Mouse (Mus musculus) embryonic facial prominence, embryonic 13.5 days (tissue): ENCODE measurements around the gene BC030870. TPM values are rescaled to one million over a fixed set of nuclear protein-coding genes. Genes with fewer than 3 reads are reported as not detected.

Experiments used
- ATAC-seq: fragments of 200-750 bp; cut with Nextera tagmentation; 2 replicates; pipeline ENCODE4 v1.8.0; 2017; ENCODE audit warnings: low read depth; ENCODE audit not compliant: insufficient number of reproducible peaks, insufficient read depth, low FRiP score, low TSS enrichment
- H3K27ac ChIP-seq: fragments of 300-500 bp; sonication (generic); 2 replicates; pipeline ENCODE4 v1.5.1; 2015; ENCODE audit warnings: moderate library complexity, mild to moderate bottlenecking, inconsistent platforms
- H3K27me3 ChIP-seq: fragments of 300-500 bp; sonication (generic); 2 replicates; pipeline ENCODE4 v1.6.1; 2015; ENCODE audit warnings: mild to moderate bottlenecking, inconsistent platforms
- H3K36me3 ChIP-seq: fragments of 300-500 bp; sonication (generic); 2 replicates; pipeline ENCODE4 v1.6.1; 2015; ENCODE audit warnings: mild to moderate bottlenecking, inconsistent platforms
- H3K4me1 ChIP-seq: fragments of 300-500 bp; sonication (generic); 2 replicates; pipeline ENCODE4 v1.6.1; 2015; ENCODE audit warnings: inconsistent platforms
- H3K4me2 ChIP-seq: fragments of 300-500 bp; sonication (generic); 2 replicates; pipeline ENCODE4 v1.6.1; 2015; ENCODE audit warnings: moderate library complexity, mild to moderate bottlenecking, inconsistent platforms
- H3K4me3 ChIP-seq: fragments of 300-500 bp; sonication (generic); 2 replicates; pipeline ENCODE4 v1.5.1; 2015; ENCODE audit warnings: mild to moderate bottlenecking, inconsistent platforms
- H3K9ac ChIP-seq: fragments of 300-500 bp; sonication (generic); 2 replicates; pipeline ENCODE4 v1.6.1; 2015; ENCODE audit warnings: mild to moderate bottlenecking, inconsistent platforms
- H3K9me3 ChIP-seq: fragments of 300-500 bp; sonication (generic); 2 replicates; pipeline ENCODE4 v1.6.1; 2016; ENCODE audit warnings: inconsistent platforms
- WGBS: fragments of 180-500 bp; shearing (Covaris S2); methylation state at CpG from one replicate; pipeline ENCODE4 v1.1.7; 2015; ENCODE audit warnings: mixed read lengths; 5-methylcytosine and 5-hydroxymethylcytosine counted together
- microRNA-seq: library from miRNA; unstranded; fragments of <30 nt; microRNA quantifications from one replicate; pipeline ENCODE4, GENCODE M21; 2016
- polyA plus RNA-seq: library from polyadenylated mRNA; unstranded; fragments of >200 nt; fragmentation: Nextera tagmentation; extraction: Ambion mirVana; gene quantifications from 2 replicates; pipeline ENCODE4 v1.2.1, GENCODE M21; 2015

Gene BC030870
- polyA plus RNA-seq, 1 experiment from 2014 or later: not detected

DNA sequence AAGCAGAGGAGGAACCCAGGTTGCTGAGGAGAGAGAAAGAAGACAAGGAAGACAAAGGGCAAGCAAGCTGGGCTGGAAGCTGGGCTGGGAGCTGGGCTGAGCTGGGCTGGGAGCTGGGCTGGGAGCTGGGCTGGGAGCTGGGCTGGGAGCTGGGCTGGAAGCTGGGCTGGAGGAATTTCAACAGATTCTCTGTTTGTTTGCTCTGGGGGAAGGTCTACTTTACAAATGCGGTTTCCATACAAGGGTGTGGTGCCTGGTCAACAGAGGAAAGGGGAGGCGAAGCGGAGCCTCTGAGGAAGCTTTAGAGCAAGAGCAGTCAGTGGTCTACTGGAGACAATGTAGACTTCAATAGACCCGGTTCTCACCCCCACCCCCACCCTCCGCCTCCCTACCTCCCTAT lies 82.8 kb downstream of the BC030870 start:
- no peak overlapping the region for H3K4me3 ChIP-seq
- H3K27me3 ChIP-seq: no peaks in the 10 kb centered on the region
- H3K4me2 ChIP-seq: no peak overlapping the region
- H3K4me1 ChIP-seq: 0 out of 2 replicates have a peak, but pooled peaks cover 3% of the 10 kb centered on the region
- no peak for ATAC-seq
- H3K9me3 ChIP-seq: no peaks in the 10 kb centered on the region
- 52% methylated on average over 5 of the region's 5 CpGs for WGBS
- no peak overlapping the region for H3K27ac ChIP-seq
- no peak overlapping the region for H3K9ac ChIP-seq
- H3K36me3 ChIP-seq: no peaks in the 10 kb centered on the region

DNA sequence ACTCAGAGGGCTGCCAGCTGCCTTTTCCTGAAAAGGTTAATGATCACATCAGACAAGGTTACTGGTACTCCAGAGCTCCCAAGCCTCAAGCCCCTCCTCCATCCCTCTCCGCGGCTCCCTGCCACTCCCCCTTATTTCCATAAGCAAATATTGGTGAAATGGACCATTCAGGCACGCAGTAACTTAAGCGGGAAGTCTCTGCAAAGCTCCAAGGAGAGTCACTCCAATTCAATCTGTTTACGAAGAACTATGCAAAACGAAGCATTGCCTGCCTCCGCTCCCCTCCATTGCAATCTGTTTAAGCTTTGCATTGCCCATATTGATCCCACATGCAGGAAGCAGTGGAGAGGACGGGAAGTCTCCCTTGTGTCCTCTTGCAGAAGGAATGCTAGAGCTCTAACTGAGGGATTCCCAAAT lies 92.2 kb downstream of the BC030870 start, which contains the start of gene Apela:
Gene Apela (minus strand): TSS at position 220 of the 417 bp plus-strand sequence.
- 0 out of 2 replicates have a peak, but pooled peaks have one; percentile 70 for ATAC-seq
- no peaks in the 10 kb centered on the region for H3K36me3 ChIP-seq

More for the DNA sequence above, 92.2 kb downstream of the BC030870 start, which contains the start of gene Apela:
- H3K4me3 ChIP-seq: peak within 1 kb of the TSS; percentile 40
- H3K27me3 ChIP-seq: no peaks in the 10 kb centered on the region
- H3K4me1 ChIP-seq: peaks cover 10% of the 10 kb centered on the region; the same call in 1 of the 2 replicates
- peak within 1 kb of the TSS; percentile 54; the same call in 1 of the 2 replicates for H3K9ac ChIP-seq
- peak within 1 kb of the TSS; percentile 63 for H3K4me2 ChIP-seq
- H3K9me3 ChIP-seq: no peaks in the 10 kb centered on the region
- peak within 1 kb of the TSS; percentile 52; the same call in 1 of the 2 replicates for H3K27ac ChIP-seq
- WGBS: under 1% methylated on average over 8 of the region's 8 CpGs

Small RNA genes lying within 50 kb of the gene (microRNA-seq; reads per million reads assigned to microRNA genes)
- not detected for gene Gm24333

Other genes with a start within 250 kb of the BC030870 start
- gene Tmem192, start 182.4 kb downstream of the BC030870 start, polyA plus RNA-seq: 22.0 and 24.8 TPM in 2 replicates
- gene Trim75, start 141.7 kb downstream of the BC030870 start, polyA plus RNA-seq: not detected in 2 replicates
- 0.14 TPM in 1 of 2 replicates, not detected in the other for gene Trim61, start 111.0 kb downstream of the BC030870 start, polyA plus RNA-seq
- gene Trim60, start 111.0 kb downstream of the BC030870 start, polyA plus RNA-seq: not detected in 2 replicates
- gene Apela, start 92.2 kb downstream of the BC030870 start, polyA plus RNA-seq: 6.8 and 9.5 TPM in 2 replicates
- gene Gm10663, start 54.5 kb downstream of the BC030870 start, polyA plus RNA-seq: not detected in 2 replicates